Mouse (Mus musculus) heart, postnatal 14 days (tissue): ENCODE measurements around the gene Bud23. TPM values are rescaled to one million over a fixed set of nuclear protein-coding genes. Genes with fewer than 3 reads are reported as not detected.
"Not testable (repeated sequence)": the region's sequence is repeated elsewhere in the genome, so short reads cannot be mapped to it uniquely, and the experiment has no call there.

ENCODE experiments used
- DNase-seq, 2 experiments: peaks; one replicate each; pipeline ENCODE4 v3.0.0; 2021 to 2022
- intact Hi-C: fragments of 180-260 bp; cut with DNase I; formaldehyde crosslinking; loops from one replicate; pipeline ENCODE4 v1.15.1; 2025
- total RNA-seq, 2 experiments: library from RNA; stranded (reverse); gene quantifications; 2 replicates each; pipeline ENCODE4 v1.2.3; 2021

Gene Bud23
- total RNA-seq, 2 experiments from 2014 or later = 24.9 to 26.8 TPM

DNA sequence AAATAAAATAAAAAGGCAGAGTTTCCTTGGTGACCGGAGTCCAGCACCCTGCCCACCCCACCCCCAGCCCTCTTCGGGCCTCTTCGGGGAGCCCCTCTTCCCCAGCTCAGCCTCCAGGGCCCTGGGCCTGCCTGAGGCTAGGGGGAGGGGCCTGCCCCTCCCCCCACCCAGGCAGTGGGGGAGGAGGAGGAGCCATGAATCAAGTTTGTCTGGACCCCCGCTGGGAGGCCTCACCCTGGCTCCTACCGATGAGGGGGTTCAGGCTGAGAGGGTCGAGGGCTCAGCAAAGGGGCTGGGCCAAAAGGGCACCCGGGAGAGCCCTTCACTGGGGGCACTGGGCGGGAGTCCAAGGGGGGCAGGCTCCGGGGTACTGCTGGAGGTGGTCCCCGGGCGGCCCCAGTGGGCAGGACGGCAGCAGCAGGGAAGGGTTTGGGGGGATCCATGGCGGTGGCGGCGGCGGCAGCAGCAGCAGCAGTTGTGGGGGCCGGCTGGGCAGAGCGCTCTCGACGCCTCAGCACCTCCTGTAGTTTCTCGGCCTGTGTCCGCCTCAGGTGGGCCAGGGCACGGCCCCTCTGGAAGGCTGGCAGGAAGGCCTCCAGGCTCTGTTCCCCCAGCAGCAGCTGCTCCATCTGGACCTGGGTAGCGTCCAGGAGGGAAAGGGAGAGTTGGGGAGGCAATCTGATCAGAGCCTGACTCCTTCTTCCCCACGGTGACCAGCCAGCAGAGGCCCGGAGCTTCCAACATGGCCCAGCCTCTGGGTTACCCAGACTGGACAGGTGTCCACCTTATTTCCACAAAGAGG lies 8.8 kb upstream of the Bud23 start:
- DNase-seq = no peak
- intact Hi-C loops = loop anchor here (5.0 kb wide), 1 partner anchor 56 kb away; no protein-coding TSS in a partner anchor

- intact Hi-C loops = loop anchor here (5.0 kb wide), 1 partner anchor 55 kb away; no protein-coding TSS in a partner anchor
- no peak for DNase-seq
Measured at GRCm38 (mm10) chr5:135072720-135073119, 8.0 kb upstream of the Bud23 start.

DNA sequence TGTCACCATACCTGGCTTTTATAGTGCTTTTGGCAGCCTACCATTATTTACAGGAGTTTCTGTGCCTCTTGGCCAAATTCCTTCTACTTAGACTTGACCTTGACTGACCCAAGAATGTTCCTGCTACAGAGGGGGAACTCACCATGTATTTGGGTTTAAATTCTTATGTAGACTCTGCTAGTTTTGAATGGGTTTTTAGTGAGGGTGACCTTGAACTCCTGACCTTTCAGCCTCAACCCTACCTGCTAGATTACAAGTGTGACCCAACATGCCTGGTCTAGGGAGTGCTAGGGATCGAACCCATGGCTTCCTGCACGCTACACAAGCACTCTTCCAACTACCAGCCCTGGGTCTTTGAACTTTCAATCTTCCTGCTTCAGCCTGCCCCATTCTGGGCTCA lies 7.3 kb upstream of the Bud23 start:
- no peak for DNase-seq
- intact Hi-C loops = loop anchor here (5.0 kb wide), 1 partner anchor 55 kb away; no protein-coding TSS in a partner anchor

DNA sequence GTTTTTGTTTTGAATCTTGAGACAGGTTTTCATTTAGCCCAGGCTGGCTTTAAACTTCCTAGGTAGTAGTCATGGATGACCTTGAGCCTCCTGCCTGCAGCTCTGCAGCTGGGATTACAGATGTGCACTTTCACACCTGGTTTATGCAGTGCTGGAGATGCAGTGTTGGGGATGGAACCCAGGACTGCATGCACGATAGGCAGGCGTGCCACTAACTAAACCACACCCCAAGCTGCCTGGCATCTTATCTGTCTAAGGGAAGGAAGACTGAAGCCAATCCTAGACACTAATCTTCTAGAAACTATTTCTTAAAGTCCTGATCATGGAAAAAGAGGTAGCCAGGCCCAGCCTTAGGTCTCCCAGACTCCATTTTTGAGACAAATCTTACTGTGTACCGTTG lies 5.7 kb upstream of the Bud23 start:
- intact Hi-C loops = loop anchor here (5.0 kb wide), 1 partner anchor 53 kb away; no protein-coding TSS in a partner anchor
- DNase-seq = no peak

DNA sequence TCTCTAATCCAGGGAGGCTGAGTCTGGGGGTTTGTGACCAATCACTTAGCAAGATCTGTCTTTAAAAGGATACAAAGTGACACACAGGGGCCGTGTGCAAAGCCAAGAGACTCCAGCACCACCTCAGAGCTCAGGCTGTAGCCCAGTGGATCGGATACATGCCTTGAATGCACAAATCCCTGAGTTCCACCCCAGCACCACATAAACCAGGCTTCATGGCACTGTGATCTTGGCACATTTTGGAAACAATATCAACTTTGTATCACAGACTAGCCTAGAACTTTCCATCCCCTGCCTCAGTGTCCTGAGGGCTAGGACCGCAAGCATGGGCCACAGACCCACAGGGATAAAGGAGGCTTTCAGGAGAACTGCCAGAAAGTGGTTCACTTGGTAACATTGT lies 1.2 kb upstream of the Bud23 start:
- intact Hi-C loops = no loop called here

GRCm38 (mm10) chr5:135064382-135064766 lies 385 bp downstream of the Bud23 start:
- intact Hi-C loops = no loop called here
- DNase-seq = no peak

More for the DNA sequence above, 1.2 kb upstream of the Bud23 start:
- DNase-seq = no peak

DNA sequence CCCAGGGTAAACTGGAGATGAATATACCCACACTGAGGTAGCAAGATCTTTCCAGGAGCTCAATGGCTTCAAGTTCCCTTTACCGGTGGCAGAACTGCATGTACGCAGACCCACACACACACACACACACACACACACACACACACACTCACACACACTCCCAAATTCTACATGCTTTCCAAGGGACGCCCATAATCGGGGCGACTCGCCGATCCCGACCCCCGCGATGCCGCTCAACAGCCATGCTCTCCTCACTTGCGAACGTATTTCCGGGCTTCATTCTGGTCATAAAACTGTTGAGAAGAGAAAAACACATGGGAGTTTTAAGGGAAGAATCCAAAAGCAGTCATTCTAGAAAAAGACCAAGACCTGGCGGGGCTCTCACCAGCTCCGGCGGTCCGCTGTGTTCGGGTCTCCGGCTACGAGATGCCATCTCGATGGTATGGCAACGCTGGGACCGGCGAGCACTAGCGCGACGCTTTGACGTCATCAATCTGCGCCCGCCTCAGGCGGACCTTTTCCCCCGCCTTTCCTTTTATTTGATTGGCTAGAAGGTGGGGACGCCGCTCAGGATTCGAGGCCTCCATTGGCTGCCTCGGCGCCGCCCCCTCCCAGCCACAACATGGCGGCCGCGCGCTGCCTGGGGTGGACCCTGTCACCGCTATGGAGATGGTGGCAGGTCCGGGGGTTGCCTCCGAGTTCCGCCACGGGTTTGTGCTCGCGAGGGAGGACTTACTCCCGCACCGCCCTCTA lies 954 bp downstream of the Bud23 start, which contains the start of gene Dnajc30:
Dnajc30 (plus strand) TSS at position 574 of the 753 bp plus-strand sequence.
- DNase-seq = peak; percentile 97 to 98
- intact Hi-C loops = no loop called here

DNA sequence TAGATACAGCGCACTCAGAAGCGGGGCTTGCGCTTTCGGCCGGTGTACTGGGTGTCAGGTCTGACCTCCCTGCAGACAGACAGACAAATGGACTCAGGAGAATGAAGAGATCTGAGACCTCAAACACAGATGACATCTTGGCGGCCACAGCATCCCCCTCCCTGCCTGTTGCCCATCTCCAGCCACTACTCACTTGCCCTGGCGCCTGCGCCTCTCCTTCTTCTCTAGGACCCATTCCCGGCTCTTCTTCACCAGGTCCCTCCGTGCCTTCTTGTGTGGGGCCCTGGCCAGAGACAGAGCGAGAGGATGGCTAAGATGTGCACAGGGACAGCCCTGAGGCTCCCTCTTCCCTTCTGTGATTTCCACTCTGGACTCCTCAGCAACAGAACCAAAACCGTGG lies 11.4 kb downstream of the Bud23 start:
- intact Hi-C loops = no loop called here
- no peak for DNase-seq

GRCm38 (mm10) chr5:135049268-135049667 lies 15.5 kb downstream of the Bud23 start:
- intact Hi-C loops, DNase-seq: not testable (repeated sequence)

DNA sequence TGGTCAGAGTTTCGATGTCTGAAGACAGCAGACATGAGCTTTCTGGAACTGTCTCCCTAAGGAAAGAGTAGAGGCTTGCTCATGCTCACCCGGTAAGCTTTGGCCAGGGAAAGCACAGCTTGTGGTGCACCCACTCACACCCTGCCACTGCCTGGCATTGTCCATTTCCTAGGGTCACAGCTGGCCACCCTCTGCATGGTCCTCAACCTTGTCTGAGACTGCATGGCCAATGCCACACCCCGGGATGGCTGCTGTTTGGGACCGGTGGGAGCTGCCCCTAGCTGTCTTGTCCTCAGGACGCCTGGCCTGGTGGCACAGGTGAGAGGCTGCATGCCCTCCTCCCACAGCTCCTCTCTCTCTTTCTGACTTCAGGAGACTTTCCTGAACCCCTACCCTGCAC lies 16.2 kb downstream of the Bud23 start:
- intact Hi-C loops = no loop called here
- DNase-seq = no peak

DNA sequence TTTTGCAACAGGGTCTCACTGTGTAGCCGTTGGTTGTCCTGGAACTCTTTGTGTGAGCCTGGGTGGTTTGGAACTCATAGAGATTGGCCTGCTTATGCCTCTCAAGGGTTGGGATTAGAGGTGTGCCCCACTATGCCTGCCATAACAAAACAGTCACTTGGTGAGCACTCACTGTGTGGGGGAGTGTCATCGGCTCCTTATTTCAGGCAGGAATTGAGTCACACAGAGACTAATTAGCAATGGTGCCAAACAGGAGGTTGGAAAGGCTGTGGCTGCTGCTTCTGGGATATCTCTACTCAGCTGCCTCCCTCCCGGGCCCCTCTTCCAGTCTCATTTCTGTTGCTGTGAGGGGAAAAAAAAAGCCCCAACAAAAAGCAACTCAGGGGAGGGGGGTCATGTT lies 20.2 kb downstream of the Bud23 start:
- DNase-seq = no peak
- intact Hi-C loops = no loop called here

DNA sequence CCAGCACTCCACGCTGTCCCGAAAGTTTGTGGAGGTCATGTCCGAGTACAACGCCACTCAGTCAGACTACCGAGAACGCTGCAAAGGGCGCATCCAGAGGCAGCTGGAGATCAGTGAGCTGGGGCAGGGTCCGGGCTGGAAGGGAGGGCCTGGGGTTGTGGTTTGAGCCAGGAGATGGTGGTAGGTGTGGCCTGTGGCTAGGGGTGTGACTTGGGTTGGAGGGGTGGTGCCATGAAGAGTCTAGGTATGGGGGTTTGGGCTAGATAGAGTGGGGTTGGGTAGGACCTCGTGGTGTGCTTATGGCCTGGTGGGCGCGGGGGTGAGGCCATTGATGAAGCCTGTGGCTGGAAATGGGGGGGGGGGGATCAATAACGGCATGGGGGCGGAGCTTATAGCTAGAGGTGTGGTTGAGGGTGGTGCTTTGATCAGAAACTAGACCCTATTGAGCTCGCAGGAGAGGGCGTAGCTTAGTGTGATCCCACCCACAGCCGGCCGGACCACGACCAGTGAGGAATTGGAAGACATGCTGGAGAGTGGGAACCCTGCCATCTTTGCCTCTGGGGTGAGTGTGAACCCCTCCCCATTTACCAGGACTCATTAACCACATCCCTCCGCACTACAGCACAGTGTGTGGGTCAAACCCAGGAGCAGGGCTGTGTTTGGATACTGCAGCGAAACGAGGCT lies 22.5 kb downstream of the Bud23 start:
- intact Hi-C loops = no loop called here
- no peak for DNase-seq

- DNase-seq = no peak
- intact Hi-C loops = no loop called here
Measured at GRCm38 (mm10) chr5:135040777-135041176, 24.0 kb downstream of the Bud23 start.

DNA sequence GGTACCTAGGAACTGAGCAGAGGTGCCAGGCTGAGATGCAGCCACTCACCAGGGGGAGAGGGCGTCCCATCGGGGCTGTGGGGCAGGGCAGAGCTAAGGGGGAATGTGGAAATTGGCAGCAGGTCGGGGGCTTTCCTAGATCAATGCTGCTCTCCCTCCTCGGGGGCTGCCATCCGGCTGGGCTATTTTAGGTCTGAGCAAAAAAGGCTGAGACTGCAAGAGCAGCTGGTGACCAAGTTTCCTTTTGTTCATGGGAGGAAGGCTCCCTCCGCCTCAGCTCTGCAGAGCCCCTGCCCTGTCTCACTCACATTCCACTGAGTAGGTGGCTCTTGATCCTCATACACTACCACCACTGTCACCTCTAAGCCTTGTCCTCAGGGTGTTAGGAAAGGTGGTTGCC lies 24.7 kb downstream of the Bud23 start:
- intact Hi-C loops = no loop called here

DNA sequence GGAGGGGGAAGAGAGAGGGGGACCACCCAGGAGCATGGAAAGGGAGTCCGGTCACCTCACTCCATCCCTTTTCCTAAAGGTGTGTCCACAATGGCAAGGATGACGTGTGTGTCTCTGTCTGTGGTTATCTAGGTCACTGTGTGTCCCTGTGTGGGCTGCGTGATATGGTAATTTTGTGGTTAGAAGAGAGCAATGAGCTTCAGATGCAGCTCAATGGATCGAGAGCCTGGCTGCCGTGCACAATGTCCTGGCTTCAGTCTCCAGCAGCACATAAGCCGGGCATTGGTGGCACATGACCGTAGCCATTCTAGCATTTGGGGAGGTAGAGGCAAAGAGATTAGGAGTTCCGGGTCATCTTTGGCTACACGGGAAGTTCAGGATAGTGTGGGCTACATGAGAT lies 25.2 kb downstream of the Bud23 start:
- intact Hi-C loops = no loop called here
- no peak for DNase-seq

More for the DNA sequence above, 24.7 kb downstream of the Bud23 start:
- DNase-seq = no peak

- DNase-seq = no peak
- intact Hi-C loops = no loop called here
Measured at GRCm38 (mm10) chr5:135037946-135038345, 26.8 kb downstream of the Bud23 start.

GRCm38 (mm10) chr5:135035608-135036359 lies 29.0 kb downstream of the Bud23 start:
- DNase-seq = no peak
- intact Hi-C loops = no loop called here

GRCm38 (mm10) chr5:135034593-135034992 lies 30.2 kb downstream of the Bud23 start:
- DNase-seq = no peak
- intact Hi-C loops = no loop called here

DNA sequence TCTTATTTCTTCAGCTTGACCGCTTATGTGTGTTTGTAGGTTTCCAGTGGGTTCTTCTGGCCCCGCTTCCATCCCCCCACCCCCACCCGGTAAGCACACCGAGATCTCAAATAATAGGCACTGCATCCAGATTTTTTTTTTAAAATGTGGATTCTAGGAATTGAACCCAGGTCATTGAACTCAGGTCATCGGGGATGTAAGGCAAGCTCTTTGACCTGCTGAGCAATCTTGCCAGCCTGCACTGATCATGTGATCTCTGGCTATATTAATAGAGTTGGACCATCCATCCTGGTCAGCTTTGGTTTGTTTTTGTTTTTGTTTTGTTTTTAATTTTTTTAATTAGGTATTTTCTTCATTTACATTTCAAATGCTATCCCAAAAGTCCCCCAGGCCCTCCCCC lies 32.2 kb downstream of the Bud23 start:
- DNase-seq = no peak
- intact Hi-C loops = no loop called here
